In genomic region chr6:28600404-28600803, GRCm38 (mm10) we compare ENCODE assay signal across 26 mouse cellular contexts.
DNase-seq lines count a peak whose midpoint lies in the region; ATAC-seq and TF ChIP-seq lines count a peak whose summit lies in the region.
"Had no signal": no experiment of that assay in that cellular context is flagged by ENCODE, and none has a peak within 500 bp of the region (broad histone marks: within the 10 kb centered on the region; RNA-seq: fewer than 3 reads in every experiment).

No protein-coding gene starts in this region.

- no peak for TF ChIP-seq CTCF in liver, postnatal 0 days (IDR thresholded peaks at IDR 0.05; ENCODE audit: low read depth)
- no peak for TF ChIP-seq CTCF in liver, embryonic 14.5 days (IDR thresholded peaks at IDR 0.05; ENCODE audit: low read depth)

- H3K4me3 ChIP-seq in liver, embryonic 11.5 days (ENCODE audit: low read depth, low read length) = no peak overlapping the region
- no peak overlapping the region for H3K4me3 ChIP-seq in liver, postnatal 0 days (ENCODE audit: low read depth, low read length)
- H3K4me3 ChIP-seq in liver, embryonic 14.5 days (ENCODE audit: insufficient read depth in 1 of 2, low read depth in 2 of 2, low read length in 2 of 2) = no peak overlapping the region
- H3K4me3 ChIP-seq: forebrain, embryonic 10.5 days; forebrain, embryonic 13.5 days; heart, embryonic 12.5 days; heart, embryonic 15.5 days; hindbrain, embryonic 10.5 days; hindbrain, embryonic 13.5 days had no signal

- H3K4me2 ChIP-seq in liver, embryonic 11.5 days = no peak overlapping the region; the same call in 1 of the 2 replicates
- H3K4me2 ChIP-seq in liver, postnatal 0 days (ENCODE audit: low read depth, low read length) = no peak overlapping the region
- peak overlapping the region; percentile 57 for H3K4me2 ChIP-seq in liver, embryonic 14.5 days (ENCODE audit: low read depth)
- H3K4me2 ChIP-seq: forebrain, embryonic 13.5 days; heart, embryonic 12.5 days; heart, embryonic 15.5 days; hindbrain, embryonic 13.5 days had no signal

- TF ChIP-seq EP300 in liver, postnatal 0 days (IDR thresholded peaks at IDR 0.05; ENCODE audit: low read depth) = no peak
- TF ChIP-seq EP300 in liver, embryonic 14.5 days (IDR thresholded peaks at IDR 0.05; ENCODE audit: low read depth) = no peak

- no peak for DNase-seq in liver, embryonic 11.5 days (ENCODE audit: low spot score)
- no peak for DNase-seq in liver, postnatal 0 days
- DNase-seq in liver, embryonic 14.5 days (ENCODE audit: low read depth in 3 of 3, low spot score in 3 of 3) = no peak
- DNase-seq in adrenal gland, postnatal 10 days = no peak
- DNase-seq in left cerebral cortex, adult 8-10 months (ENCODE audit: low spot score in 2 of 2) = no peak
- DNase-seq: adrenal gland, adult 2 months; adrenal gland, postnatal 25 days; cerebellum, adult 11-12 months; cerebellum, adult 8-10 months; cerebellum, postnatal 10 days; cerebellum, postnatal 36 days; gastrocnemius, postnatal 10 days; gastrocnemius, postnatal 36 days; heart, adult 11 months; heart, postnatal 10 days; heart, postnatal 36 days had no signal

- no peaks in the 10 kb centered on the region for H3K9me3 ChIP-seq in liver, embryonic 11.5 days (ENCODE audit: control insufficient read depth, low read length)
- no peaks in the 10 kb centered on the region for H3K9me3 ChIP-seq in liver, postnatal 0 days (ENCODE audit: low read length)
- H3K9me3 ChIP-seq in liver, embryonic 14.5 days (ENCODE audit: control insufficient read depth, low read length) = no peaks in the 10 kb centered on the region
- H3K9me3 ChIP-seq: forebrain, embryonic 10.5 days; forebrain, embryonic 13.5 days; heart, embryonic 12.5 days; heart, embryonic 15.5 days; hindbrain, embryonic 10.5 days; hindbrain, embryonic 13.5 days had no signal

- ATAC-seq in liver, embryonic 11.5 days (replicated peaks; ENCODE audit: low FRiP score) = no peak
- ATAC-seq in liver, postnatal 0 days = no peak
- 0 out of 2 replicates have a peak, but pooled peaks have one; percentile 13 for ATAC-seq in common myeloid progenitor, adult 5-6 weeks (replicated peaks; ENCODE audit: low read depth, poor library complexity, severe bottlenecking)
- ATAC-seq in liver, embryonic 14.5 days (ENCODE audit: insufficient read depth) = no peak
- ATAC-seq: CD4-positive, CD25-positive, alpha-beta regulatory T cell, adult 4 months; forebrain, embryonic 13.5 days; forebrain, embryonic 16.5 days; hindbrain, embryonic 16.5 days had no signal

- H3K9ac ChIP-seq in liver, embryonic 11.5 days (ENCODE audit: low read depth, low read length) = no peak overlapping the region
- H3K9ac ChIP-seq in liver, postnatal 0 days (replicated peaks) = no peak overlapping the region
- H3K9ac ChIP-seq in liver, embryonic 14.5 days (replicated peaks) = no peak overlapping the region
- H3K9ac ChIP-seq: forebrain, embryonic 13.5 days; heart, embryonic 12.5 days; heart, embryonic 15.5 days; hindbrain, embryonic 13.5 days had no signal

- peaks cover 51% of the 10 kb centered on the region for H3K4me1 ChIP-seq in liver, embryonic 11.5 days (replicated peaks; ENCODE audit: control insufficient read depth, insufficient read depth, low read length)
- no peaks in the 10 kb centered on the region; the same call in 1 of the 2 replicates for H3K4me1 ChIP-seq in liver, postnatal 0 days (ENCODE audit: insufficient read depth)
- H3K4me1 ChIP-seq in liver, embryonic 14.5 days (replicated peaks; ENCODE audit: control insufficient read depth in 2 of 2, insufficient read depth in 2 of 2, low read length in 1 of 2) = peaks cover 33 to 49% of the 10 kb centered on the region in 2 experiments
- H3K4me1 ChIP-seq: hindbrain, embryonic 13.5 days had no signal

- H3K27ac ChIP-seq in liver, embryonic 11.5 days (ENCODE audit: low read depth, low read length) = peak overlapping the region; percentile 43; the same call in 1 of the 2 replicates
- H3K27ac ChIP-seq in liver, postnatal 0 days (ENCODE audit: low read depth) = no peak overlapping the region
- H3K27ac ChIP-seq in liver, embryonic 14.5 days = no peak overlapping the region
- H3K27ac ChIP-seq: forebrain, embryonic 10.5 days; forebrain, embryonic 13.5 days; heart, embryonic 15.5 days; hindbrain, embryonic 10.5 days; hindbrain, embryonic 13.5 days had no signal

- no peaks in the 10 kb centered on the region for H3K27me3 ChIP-seq in liver, embryonic 11.5 days (replicated peaks; ENCODE audit: control insufficient read depth, insufficient read depth, low read length)
- H3K27me3 ChIP-seq in liver, postnatal 0 days (ENCODE audit: insufficient read depth, low read length) = no peaks in the 10 kb centered on the region
- no peaks in the 10 kb centered on the region for H3K27me3 ChIP-seq in liver, embryonic 14.5 days (ENCODE audit: control insufficient read depth, insufficient read depth, low read length)
- H3K27me3 ChIP-seq: forebrain, embryonic 13.5 days; heart, embryonic 12.5 days; heart, embryonic 15.5 days; hindbrain, embryonic 13.5 days had no signal

- H3K36me3 ChIP-seq in liver, embryonic 11.5 days (ENCODE audit: control insufficient read depth, insufficient read depth, low read length) = no peaks in the 10 kb centered on the region
- no peaks in the 10 kb centered on the region for H3K36me3 ChIP-seq in liver, postnatal 0 days (replicated peaks; ENCODE audit: insufficient read depth, low read length)
- H3K36me3 ChIP-seq in liver, embryonic 14.5 days (replicated peaks; ENCODE audit: control insufficient read depth, insufficient read depth, low read depth) = no peaks in the 10 kb centered on the region
- H3K36me3 ChIP-seq: forebrain, embryonic 10.5 days; heart, embryonic 12.5 days; heart, embryonic 15.5 days; hindbrain, embryonic 10.5 days; hindbrain, embryonic 13.5 days had no signal
